Mouse (Mus musculus) liver, embryonic 12.5 days (tissue): Measurements from ENCODE around the gene Prss41. TPM values are rescaled to one million over a fixed set of nuclear protein-coding genes. Genes with fewer than 3 reads are reported as not detected.

Experiments used
- ATAC-seq: fragments of 200-750 bp; cut with Nextera tagmentation; 2 replicates; pipeline ENCODE4 v1.8.0; 2017; ENCODE audit warnings: moderate number of reproducible peaks, mild to moderate bottlenecking, moderate library complexity
- H3K27ac ChIP-seq: fragments of 300-500 bp; sonication (generic); 2 replicates; pipeline ENCODE4 v1.5.1; 2016; ENCODE audit warnings: mild to moderate bottlenecking
- H3K27me3 ChIP-seq: fragments of 300-500 bp; sonication (generic); replicated peaks from 2 replicates; pipeline ENCODE4 v1.6.1; 2016; ENCODE audit warnings: mild to moderate bottlenecking, moderate library complexity
- H3K36me3 ChIP-seq: fragments of 300-500 bp; sonication (generic); 2 replicates; pipeline ENCODE4 v1.6.1; 2016; ENCODE audit warnings: mild to moderate bottlenecking, moderate library complexity
- H3K4me1 ChIP-seq: fragments of 300-500 bp; sonication (generic); 2 replicates; pipeline ENCODE4 v1.6.1; 2016
- H3K4me2 ChIP-seq: fragments of 300-500 bp; sonication (generic); 2 replicates; pipeline ENCODE4 v1.6.1; 2016; ENCODE audit warnings: mild to moderate bottlenecking, moderate library complexity
- H3K4me3 ChIP-seq: fragments of 300-500 bp; sonication (generic); 2 replicates; pipeline ENCODE4 v1.5.1; 2016; ENCODE audit warnings: mild to moderate bottlenecking, moderate library complexity
- H3K9ac ChIP-seq: fragments of 300-500 bp; sonication (generic); 2 replicates; pipeline ENCODE4 v1.6.1; 2016; ENCODE audit warnings: mild to moderate bottlenecking, moderate library complexity
- H3K9me3 ChIP-seq: fragments of 300-500 bp; sonication (generic); replicated peaks from 2 replicates; pipeline ENCODE4 v1.6.1; 2016; ENCODE audit warnings: mild to moderate bottlenecking, moderate library complexity
- WGBS: fragments of 180-500 bp; shearing (Covaris S2); methylation state at CpG from one replicate; pipeline ENCODE4 v1.1.7; 2016; ENCODE audit not compliant: insufficient replicate concordance; 5-methylcytosine and 5-hydroxymethylcytosine counted together
- microRNA-seq: library from miRNA; unstranded; fragments of <30 nt; microRNA quantifications from one replicate; pipeline ENCODE4, GENCODE M21; 2017
- polyA plus RNA-seq: library from polyadenylated mRNA; unstranded; fragments of >200 nt; fragmentation: Nextera tagmentation; extraction: Ambion mirVana; gene quantifications from 2 replicates; pipeline ENCODE4 v1.2.1, GENCODE M21; 2016

Gene Prss41
- polyA plus RNA-seq, 1 experiment from 2014 or later = 0.45 TPM

DNA sequence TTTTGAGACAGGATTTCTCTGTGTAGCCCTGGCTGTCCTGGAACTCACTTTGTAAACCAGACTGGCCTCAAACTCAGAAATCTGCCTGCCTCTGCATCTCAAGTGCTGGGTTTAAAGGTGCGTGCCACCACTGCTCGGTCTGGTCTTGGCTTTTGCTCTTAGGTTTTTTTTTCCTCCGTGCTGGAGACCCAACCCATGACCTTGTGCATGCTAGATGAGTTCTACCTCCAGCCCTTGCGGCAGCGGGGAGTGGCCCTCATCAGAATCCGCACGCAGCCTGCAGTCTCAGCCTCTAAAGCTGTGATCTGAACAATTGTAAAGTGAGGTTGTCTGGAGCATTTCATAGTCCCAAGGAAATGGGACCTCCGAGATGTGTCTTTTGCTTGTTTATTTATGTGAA, 48.6 kb downstream of the Prss41 start:
- Histone ChIP-seq H3K4me3 (no peak overlapping the region), H3K27ac (no peak overlapping the region), H3K9ac (no peak overlapping the region), H3K27me3 (no peaks in the 10 kb centered on the region), H3K36me3 (no peaks in the 10 kb centered on the region), H3K4me1 (peaks cover 12% of the 10 kb centered on the region), H3K4me2 (no peak overlapping the region), H3K9me3 (no peaks in the 10 kb centered on the region)
- WGBS = 87% methylated on average over 8 of the region's 8 CpGs
- no peak for ATAC-seq

DNA sequence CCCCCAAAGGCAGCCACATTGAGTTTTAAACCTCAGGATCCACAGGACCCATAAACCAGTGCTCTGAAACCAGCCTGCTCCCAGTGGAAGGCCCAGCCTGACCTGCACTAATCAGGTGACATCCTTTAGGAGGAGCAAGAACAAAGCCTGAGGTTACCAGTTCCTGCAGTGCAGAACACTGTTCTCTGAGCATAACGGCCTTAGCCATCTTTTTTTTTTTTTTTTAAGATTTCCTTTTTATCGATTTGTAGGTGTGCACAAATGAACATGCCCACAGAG, 53.0 kb downstream of the Prss41 start:
- Histone ChIP-seq H3K9ac (peak overlapping the region; percentile 80; the same call in 1 of the 2 replicates), H3K4me1 (peaks cover 33% of the 10 kb centered on the region), H3K36me3 (no peaks in the 10 kb centered on the region), H3K27ac (peak overlapping the region; percentile 76; the same call in 1 of the 2 replicates), H3K9me3 (no peaks in the 10 kb centered on the region), H3K4me3 (peak overlapping the region; percentile 65), H3K4me2 (peak overlapping the region; percentile 86), H3K27me3 (no peaks in the 10 kb centered on the region)
- 51% methylated on average over 2 of the region's 2 CpGs for WGBS
- no peak for ATAC-seq

DNA sequence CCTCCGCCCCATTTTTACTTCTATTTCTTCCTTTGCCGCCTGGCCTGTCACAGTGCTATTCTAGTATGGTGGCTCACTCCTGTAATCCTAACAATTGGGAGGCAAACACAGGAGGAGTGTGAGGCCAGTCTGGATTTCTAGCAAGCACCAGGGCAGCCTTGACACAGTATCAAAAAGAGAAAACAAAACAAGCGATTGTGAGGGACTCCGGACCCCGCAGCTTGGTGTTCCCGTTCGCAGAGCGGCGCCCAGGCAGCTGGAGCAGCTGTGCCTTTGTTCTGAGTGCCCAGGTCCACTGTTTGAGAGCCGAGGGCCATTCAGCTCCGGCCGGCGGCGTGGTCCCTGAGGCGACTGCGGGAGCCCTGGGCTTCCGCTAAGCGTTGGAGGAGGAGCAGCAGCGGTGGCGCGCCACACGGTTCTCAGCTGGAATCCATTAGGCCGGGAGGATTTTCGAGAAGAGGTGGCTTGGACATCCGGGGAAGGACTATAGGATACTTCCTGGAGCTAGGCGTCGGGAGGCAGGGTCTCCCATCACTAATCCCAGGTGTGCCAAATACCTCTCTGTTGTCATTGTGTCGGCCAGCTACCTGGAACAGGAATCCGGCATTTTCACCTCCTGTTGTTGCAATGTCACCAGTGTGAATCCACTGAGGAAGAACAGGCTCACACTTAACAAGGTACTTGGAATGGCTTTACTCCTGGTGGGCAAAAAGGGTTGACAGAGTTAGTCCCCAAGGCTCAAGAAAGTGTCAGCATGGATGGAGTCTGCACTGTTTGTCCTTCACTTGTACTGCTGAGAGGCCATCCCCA, 53.5 kb downstream of the Prss41 start, which contains the start of gene Srrm2:
TSS of gene Srrm2 (plus strand) at position 264 of the 810 bp plus-strand sequence.
- no peaks in the 10 kb centered on the region for H3K36me3 ChIP-seq
- H3K4me2 ChIP-seq = peak within 1 kb of the TSS; percentile 86
- H3K9ac ChIP-seq = peak within 1 kb of the TSS; percentile 80
- peak within 1 kb of the TSS; percentile 65 for H3K4me3 ChIP-seq
- H3K4me1 ChIP-seq = peaks cover 38% of the 10 kb centered on the region
- peak within 1 kb of the TSS; percentile 76 for H3K27ac ChIP-seq
- ATAC-seq = peak; percentile 56
- 5% methylated on average over 29 of the region's 29 CpGs for WGBS
- H3K9me3 ChIP-seq = no peaks in the 10 kb centered on the region
- H3K27me3 ChIP-seq = 0 out of 2 replicates have a peak, but pooled peaks cover 4% of the 10 kb centered on the region

DNA sequence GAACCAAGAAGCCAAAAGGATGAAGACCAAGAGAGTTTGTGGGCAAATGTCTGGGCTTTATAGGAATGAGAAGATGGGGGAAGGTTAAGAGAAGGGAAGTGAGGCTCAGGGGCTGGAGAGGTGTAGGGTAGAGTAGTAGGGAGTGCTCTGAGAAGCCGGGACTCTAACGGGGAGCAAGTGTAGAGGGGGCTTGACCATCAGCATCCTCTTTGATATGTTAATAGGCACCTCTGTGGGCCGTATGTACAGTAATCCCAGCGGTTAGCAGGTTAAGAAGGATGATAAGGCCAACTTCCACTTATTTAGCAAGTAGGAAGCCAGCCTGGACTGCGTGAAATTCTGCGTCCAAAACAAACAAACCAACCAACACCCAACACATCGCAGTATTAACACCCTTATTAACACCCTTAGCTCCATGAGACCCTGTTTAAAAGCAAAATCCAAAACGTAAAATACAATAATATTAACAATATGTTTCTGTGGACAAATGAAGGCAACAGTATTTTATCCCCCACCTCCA, 54.2 kb downstream of the Prss41 start:
- WGBS = 16% methylated on average over 8 of the region's 8 CpGs
- Histone ChIP-seq H3K9me3 (no peaks in the 10 kb centered on the region), H3K4me1 (peaks cover 39% of the 10 kb centered on the region), H3K27me3 (0 out of 2 replicates have a peak, but pooled peaks cover 8% of the 10 kb centered on the region), H3K4me2 (peak overlapping the region; percentile 86), H3K36me3 (no peaks in the 10 kb centered on the region), H3K27ac (0 out of 2 replicates have a peak overlapping the region, but pooled peaks have one; percentile 76), H3K9ac (peak overlapping the region; percentile 80), H3K4me3 (peak overlapping the region; percentile 65)
- ATAC-seq = peak; percentile 30; the same call in 1 of the 2 replicates

DNA sequence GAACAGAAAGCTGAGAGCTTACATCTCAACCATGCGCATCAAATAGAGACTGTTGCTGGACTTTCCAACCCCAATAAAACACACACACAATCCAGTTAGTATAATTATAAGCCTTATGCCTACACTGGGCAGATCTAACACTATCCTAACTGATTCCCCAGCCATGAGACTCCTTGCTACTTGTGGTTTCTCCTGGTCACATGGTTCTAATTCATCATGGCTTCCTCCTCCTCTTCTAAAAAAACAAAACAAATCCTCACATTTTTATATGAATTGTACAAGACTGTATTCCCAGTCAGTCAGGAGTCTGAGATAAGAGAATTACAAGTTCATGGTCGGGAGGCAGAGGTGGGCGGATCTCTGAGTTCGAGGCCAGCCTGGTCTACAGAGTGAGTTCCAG, 55.0 kb downstream of the Prss41 start:
- Histone ChIP-seq H3K36me3 (no peaks in the 10 kb centered on the region), H3K27ac (no peak overlapping the region), H3K27me3 (0 out of 2 replicates have a peak, but pooled peaks cover 8% of the 10 kb centered on the region), H3K4me3 (no peak overlapping the region), H3K4me2 (no peak overlapping the region), H3K9me3 (no peaks in the 10 kb centered on the region), H3K4me1 (peaks cover 39% of the 10 kb centered on the region), H3K9ac (no peak overlapping the region)
- no peak for ATAC-seq
- WGBS = 60% methylated on average over 4 of the region's 4 CpGs

Small RNAs within 50 kb of the gene (microRNA-seq; reads per million reads assigned to microRNA genes)
- gene Mir5125 = 2.8 reads per million

Other genes starting within 250 kb of the Prss41 start
- 2.8 and 2.9 TPM in 2 replicates for gene Zfp13, start 244.7 kb downstream of the Prss41 start, polyA plus RNA-seq
- gene Zscan10, start 243.3 kb downstream of the Prss41 start, polyA plus RNA-seq = not detected in 2 replicates
- 0.20 and 0.28 TPM in 2 replicates for gene Mmp25, start 198.9 kb downstream of the Prss41 start, polyA plus RNA-seq
- gene Bicdl2, start 183.7 kb downstream of the Prss41 start, polyA plus RNA-seq = not detected in 2 replicates
- gene Hcfc1r1, start 170.6 kb downstream of the Prss41 start, polyA plus RNA-seq = 23.6 and 25.5 TPM in 2 replicates
- 31.4 and 36.1 TPM in 2 replicates for gene Thoc6, start 170.3 kb downstream of the Prss41 start, polyA plus RNA-seq
- gene Tnfrsf12a, start 166.7 kb downstream of the Prss41 start, polyA plus RNA-seq = 7.1 and 7.8 TPM in 2 replicates
- 0.78 and 2.3 TPM in 2 replicates for gene Cldn6, start 164.9 kb downstream of the Prss41 start, polyA plus RNA-seq
- 0.08 and 0.11 TPM in 2 replicates for gene Cldn9, start 160.1 kb downstream of the Prss41 start, polyA plus RNA-seq
- 0.05 and 0.10 TPM in 2 replicates for gene 1520401A03Rik, start 121.4 kb downstream of the Prss41 start, polyA plus RNA-seq
- 41.1 and 42.1 TPM in 2 replicates for gene Pkmyt1, start 117.8 kb downstream of the Prss41 start, polyA plus RNA-seq
- 7.4 and 8.4 TPM in 2 replicates for gene Paqr4, start 103.3 kb downstream of the Prss41 start, polyA plus RNA-seq
- gene Kremen2, start 98.3 kb downstream of the Prss41 start, polyA plus RNA-seq = 0.17 and 0.55 TPM in 2 replicates
- 22.4 and 22.6 TPM in 2 replicates for gene Flywch1, start 72.6 kb downstream of the Prss41 start, polyA plus RNA-seq
- gene Flywch2, start 58.1 kb downstream of the Prss41 start, polyA plus RNA-seq = 2.9 and 3.6 TPM in 2 replicates
- gene Srrm2, start 53.6 kb downstream of the Prss41 start, polyA plus RNA-seq = 334 and 339 TPM in 2 replicates
- 588 and 602 TPM in 2 replicates for gene Elob, start 15.0 kb downstream of the Prss41 start, polyA plus RNA-seq
- gene Prss33, start 8.1 kb downstream of the Prss41 start, polyA plus RNA-seq = not detected in 2 replicates
- not detected in 2 replicates for gene Prss32, start 317 bp downstream of the Prss41 start, polyA plus RNA-seq
- not detected in 2 replicates for gene Prss21, start 23.9 kb upstream of the Prss41 start, polyA plus RNA-seq
- gene Dcpp1, start 36.7 kb upstream of the Prss41 start, polyA plus RNA-seq = not detected in 2 replicates
- gene Dcpp2, start 36.7 kb upstream of the Prss41 start, polyA plus RNA-seq = not detected in 2 replicates
- gene Dcpp3, start 73.3 kb upstream of the Prss41 start, polyA plus RNA-seq = not detected in 2 replicates
- gene Sbp, start 97.5 kb upstream of the Prss41 start, polyA plus RNA-seq = not detected in 2 replicates
- not detected in 2 replicates for gene Sbpl, start 111.1 kb upstream of the Prss41 start, polyA plus RNA-seq
- not detected in 2 replicates for gene Prss30, start 136.4 kb upstream of the Prss41 start, polyA plus RNA-seq
- not detected in 2 replicates for gene Prss22, start 153.9 kb upstream of the Prss41 start, polyA plus RNA-seq
- not detected in 2 replicates for gene Prss27, start 194.0 kb upstream of the Prss41 start, polyA plus RNA-seq
- 27.7 and 29.1 TPM in 2 replicates for gene Kctd5, start 229.3 kb upstream of the Prss41 start, polyA plus RNA-seq